Mouse (Mus musculus): ENCODE data around the gene Klhl28. TPM values are rescaled to one million over a fixed set of nuclear protein-coding genes. Genes with fewer than 3 reads are reported as not detected.

Gene Klhl28
- polyA plus RNA-seq (2015; fragmentation: Nextera tagmentation; extraction: Ambion mirVana), result 22.5 and 24.1 TPM in 2 replicates

DNA sequence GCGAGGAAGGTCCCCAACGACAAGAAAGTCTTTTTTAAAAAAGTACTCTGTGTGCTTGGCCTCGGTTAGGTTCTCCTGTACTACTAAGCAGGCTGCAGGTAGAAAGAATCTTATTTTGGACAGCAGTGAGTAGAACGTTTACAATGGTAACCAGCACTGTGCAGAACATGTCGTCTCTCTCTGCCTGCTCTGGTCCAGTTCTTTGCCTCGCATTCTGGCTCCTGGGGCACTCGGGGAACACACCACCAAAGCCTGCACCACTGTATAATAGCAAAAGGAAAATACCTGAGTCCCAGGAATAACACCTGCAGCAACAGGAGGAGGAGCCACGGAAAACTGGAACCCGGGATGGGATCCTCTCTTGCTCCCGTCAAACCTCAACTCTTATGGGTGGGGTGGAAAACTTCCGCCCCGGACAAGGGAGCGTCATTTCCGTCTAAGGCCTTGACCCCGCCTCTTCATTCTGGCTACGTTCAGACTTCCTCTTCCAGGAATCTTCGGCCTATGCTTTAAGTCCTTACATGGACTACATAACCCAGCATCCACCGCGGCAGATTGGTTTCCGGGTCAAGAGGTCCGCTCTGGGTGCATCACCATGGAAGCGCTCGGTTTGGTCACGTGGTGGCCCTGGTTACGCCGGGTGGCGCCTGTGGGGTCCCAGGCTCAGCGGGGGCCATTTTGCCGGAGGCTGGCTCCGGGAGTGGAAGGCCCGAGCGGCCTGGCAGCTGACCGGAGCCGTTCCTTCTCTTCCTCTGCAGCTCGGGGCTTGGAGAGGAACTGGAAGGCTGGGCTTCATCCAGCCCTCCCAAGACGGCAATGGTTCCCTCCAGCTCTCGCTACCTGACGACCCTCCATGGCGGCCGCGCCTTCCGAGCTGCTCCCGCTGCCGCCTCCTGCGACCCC lies at the start of gene Klhl28, which contains the start of gene Togaram1:
Gene Klhl28 (minus strand): TSS at position 411 of the 903 bp plus-strand sequence.
Gene Togaram1 (plus strand): TSS at position 681 of the 903 bp plus-strand sequence.
- 0% methylated on average over 45 of the region's 45 CpGs for WGBS
- no peaks in the 10 kb centered on the region for H3K36me3 ChIP-seq
- peak; percentile 100 for ATAC-seq (ENCODE audit: low read depth)

DNA sequence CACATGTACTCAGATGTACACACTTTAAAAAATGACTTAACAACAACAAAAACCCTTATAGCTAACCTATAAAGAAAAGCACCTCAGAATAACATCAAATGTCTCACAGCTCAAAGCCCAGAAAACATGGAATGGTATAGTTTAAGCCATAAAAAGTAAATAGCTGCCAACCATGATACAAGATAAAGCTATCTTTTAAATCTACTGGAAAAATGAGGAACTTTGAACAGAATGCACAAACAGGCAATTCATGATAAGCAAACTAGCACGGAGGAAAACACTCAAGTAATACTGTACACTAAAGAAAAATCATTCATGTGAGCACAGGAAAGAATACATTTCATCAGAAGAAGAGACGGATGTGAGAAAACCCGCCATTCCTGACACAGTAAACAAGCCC lies 42.4 kb upstream of the Klhl28 start:
- H3K36me3 ChIP-seq, result peaks cover 75% of the 10 kb centered on the region

More for the DNA sequence above, at the start of gene Klhl28, which contains the start of gene Togaram1:
- H3K9ac ChIP-seq, result peak within 1 kb of the TSS; percentile 89
- H3K4me1 ChIP-seq (replicated peaks), result peaks cover 55% of the 10 kb centered on the region
- no peaks in the 10 kb centered on the region for H3K27me3 ChIP-seq
- peak within 1 kb of the TSS; percentile 99 for H3K4me2 ChIP-seq
- H3K4me3 ChIP-seq, result peak within 1 kb of the TSS; percentile 85
- H3K27ac ChIP-seq (replicated peaks), result peak within 1 kb of the TSS; percentile 92
- H3K9me3 ChIP-seq, result no peaks in the 10 kb centered on the region

DNA sequence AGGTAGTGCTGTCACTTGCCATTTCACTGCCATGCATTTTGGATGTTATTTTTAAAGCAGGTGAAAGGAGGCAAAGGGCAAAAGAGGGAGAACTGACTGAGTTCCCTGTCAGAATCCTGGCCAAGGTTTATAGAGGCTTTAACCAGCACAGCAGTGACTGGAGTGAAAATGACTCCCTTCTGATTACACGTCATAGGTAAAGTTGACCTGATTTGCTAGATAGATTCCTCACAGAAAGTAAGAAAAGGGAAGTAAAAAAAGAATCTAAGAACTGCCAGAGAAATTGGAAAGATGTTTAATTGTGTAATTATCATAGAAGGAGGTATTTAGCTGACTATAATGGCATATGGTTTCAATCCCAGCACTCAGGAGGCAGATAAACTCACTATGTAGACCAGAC lies 12.2 kb upstream of the Klhl28 start:
- peaks cover 42% of the 10 kb centered on the region for H3K36me3 ChIP-seq
- H3K4me2 ChIP-seq, result no peak overlapping the region
- no peaks in the 10 kb centered on the region for H3K27me3 ChIP-seq
- WGBS, result 89% methylated on average over 1 of the region's 1 CpGs
- H3K9ac ChIP-seq, result no peak overlapping the region
- ATAC-seq (ENCODE audit: low read depth), result no peak
- H3K9me3 ChIP-seq, result no peaks in the 10 kb centered on the region
- H3K27ac ChIP-seq (replicated peaks), result no peak overlapping the region
- H3K4me3 ChIP-seq, result no peak overlapping the region
- H3K4me1 ChIP-seq (replicated peaks), result peaks cover 15% of the 10 kb centered on the region

More for the DNA sequence above, 42.4 kb upstream of the Klhl28 start:
- Histone ChIP-seq H3K4me1 (replicated peaks) (no peaks in the 10 kb centered on the region), H3K27me3 (no peaks in the 10 kb centered on the region), H3K27ac (replicated peaks) (no peak overlapping the region), H3K9me3 (no peaks in the 10 kb centered on the region), H3K4me3 (no peak overlapping the region), H3K9ac (no peak overlapping the region), H3K4me2 (no peak overlapping the region)
- WGBS, result 91% methylated on average over 3 of the region's 3 CpGs
- no peak for ATAC-seq (ENCODE audit: low read depth)

DNA sequence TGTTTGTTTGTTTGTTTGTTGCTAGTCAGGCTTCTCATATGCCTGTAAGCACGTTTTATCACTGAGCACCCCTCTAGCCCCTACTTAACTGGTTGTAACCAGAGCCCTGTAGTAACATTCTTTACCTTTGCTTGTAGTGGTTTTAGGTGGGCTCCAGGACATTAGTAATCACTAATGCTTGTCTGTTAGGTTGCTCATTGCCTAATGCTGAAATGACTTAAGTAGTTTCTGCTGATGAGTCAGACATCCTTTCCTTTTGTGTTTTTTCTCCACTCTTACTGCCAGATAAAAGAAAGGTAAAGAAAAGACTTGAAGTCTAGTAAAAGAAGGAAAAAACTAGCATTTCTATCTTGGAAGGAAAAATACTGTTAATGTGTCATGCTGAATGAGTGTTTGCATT lies 10.9 kb upstream of the Klhl28 start:
- H3K27me3 ChIP-seq, result no peaks in the 10 kb centered on the region
- H3K36me3 ChIP-seq, result peaks cover 36% of the 10 kb centered on the region
- no peak overlapping the region for H3K4me2 ChIP-seq
- H3K27ac ChIP-seq (replicated peaks), result no peak overlapping the region
- no peaks in the 10 kb centered on the region for H3K9me3 ChIP-seq
- 62% methylated on average over 1 of the region's 1 CpGs for whole genome bisulfite sequencing
- no peak overlapping the region for H3K9ac ChIP-seq
- ATAC-seq (ENCODE audit: low read depth), result no peak
- H3K4me3 ChIP-seq, result no peak overlapping the region
- peaks cover 27% of the 10 kb centered on the region for H3K4me1 ChIP-seq (replicated peaks)

DNA sequence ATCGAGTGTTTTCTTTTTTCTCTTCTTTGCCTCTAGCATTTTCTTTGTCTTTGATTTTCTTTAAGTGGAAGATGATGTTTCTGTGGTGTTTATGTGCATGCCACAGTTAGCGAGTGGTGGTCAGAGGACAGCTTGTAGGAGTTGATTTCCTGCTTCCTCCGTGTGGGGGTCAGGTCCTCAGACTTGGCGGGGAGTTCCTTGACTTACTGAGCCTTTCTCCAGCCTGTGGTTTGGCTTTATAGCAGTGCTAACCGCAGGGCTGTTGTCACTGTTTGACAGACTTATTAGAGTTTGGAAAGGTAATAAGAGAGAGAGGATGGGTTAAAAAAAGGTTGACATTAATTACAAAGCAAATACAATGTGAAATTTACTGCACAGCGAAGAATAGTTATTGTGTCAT lies 10.2 kb upstream of the Klhl28 start:
- Histone ChIP-seq H3K36me3 (peaks cover 34% of the 10 kb centered on the region), H3K4me1 (replicated peaks) (peaks cover 33% of the 10 kb centered on the region), H3K9ac (no peak overlapping the region), H3K4me2 (no peak overlapping the region), H3K4me3 (no peak overlapping the region), H3K27me3 (no peaks in the 10 kb centered on the region), H3K9me3 (no peaks in the 10 kb centered on the region), H3K27ac (replicated peaks) (no peak overlapping the region)
- WGBS, result 55% methylated on average over 6 of the region's 6 CpGs
- ATAC-seq (ENCODE audit: low read depth), result no peak

DNA sequence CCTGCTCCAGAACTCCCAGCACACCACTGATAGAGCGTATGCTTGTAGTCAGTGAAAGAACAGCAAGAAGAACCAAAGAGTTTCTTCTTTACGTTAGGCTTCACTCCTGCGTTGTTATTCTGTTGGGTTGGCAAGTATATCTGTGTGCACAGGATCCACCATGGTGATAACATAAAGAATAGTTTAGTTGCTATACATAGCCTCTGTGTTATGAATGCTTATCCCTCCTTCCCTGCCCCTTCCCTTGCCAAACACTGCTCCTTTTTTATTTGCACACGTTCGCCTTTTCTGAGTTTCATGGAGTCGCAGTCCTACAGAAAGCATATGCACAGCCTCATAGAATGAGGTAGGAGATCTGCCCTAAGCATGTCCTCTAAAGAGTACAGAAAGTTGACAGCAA lies 6.7 kb upstream of the Klhl28 start:
- Histone ChIP-seq H3K36me3 (0 out of 2 replicates have a peak, but pooled peaks cover 5% of the 10 kb centered on the region), H3K9ac (no peak overlapping the region), H3K27ac (replicated peaks) (no peak overlapping the region), H3K4me2 (peak overlapping the region; percentile 99), H3K27me3 (no peaks in the 10 kb centered on the region), H3K4me3 (no peak overlapping the region), H3K4me1 (replicated peaks) (peaks cover 64% of the 10 kb centered on the region), H3K9me3 (no peaks in the 10 kb centered on the region)
- WGBS, result 85% methylated on average over 6 of the region's 6 CpGs
- ATAC-seq (ENCODE audit: low read depth), result no peak

DNA sequence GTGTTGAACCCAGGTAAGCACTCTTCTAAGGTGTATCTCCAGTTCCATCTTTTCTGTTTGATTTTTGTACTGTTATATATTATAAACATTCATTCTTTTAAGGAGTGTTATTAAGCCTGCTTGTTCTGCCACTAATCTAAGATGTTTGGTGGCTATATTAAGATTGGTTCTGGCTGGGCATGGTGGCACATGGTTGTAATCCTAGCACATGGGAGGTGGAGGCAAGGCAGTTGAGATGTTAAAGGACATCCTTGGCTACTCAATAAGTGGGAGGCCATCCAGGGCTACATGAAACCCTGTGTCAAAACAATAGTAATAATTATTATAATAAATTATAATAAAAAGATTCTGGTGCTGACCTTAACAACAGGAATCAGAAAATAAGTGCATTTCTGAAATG lies 6.1 kb upstream of the Klhl28 start:
- Histone ChIP-seq H3K4me2 (peak overlapping the region; percentile 99), H3K4me1 (replicated peaks) (peaks cover 71% of the 10 kb centered on the region), H3K9ac (peak overlapping the region; percentile 38; the same call in 1 of the 2 replicates), H3K27ac (replicated peaks) (no peak overlapping the region), H3K9me3 (no peaks in the 10 kb centered on the region), H3K4me3 (0 out of 2 replicates have a peak overlapping the region, but pooled peaks have one; percentile 85), H3K36me3 (0 out of 2 replicates have a peak, but pooled peaks cover 3% of the 10 kb centered on the region), H3K27me3 (no peaks in the 10 kb centered on the region)
- ATAC-seq (ENCODE audit: low read depth), result no peak

DNA sequence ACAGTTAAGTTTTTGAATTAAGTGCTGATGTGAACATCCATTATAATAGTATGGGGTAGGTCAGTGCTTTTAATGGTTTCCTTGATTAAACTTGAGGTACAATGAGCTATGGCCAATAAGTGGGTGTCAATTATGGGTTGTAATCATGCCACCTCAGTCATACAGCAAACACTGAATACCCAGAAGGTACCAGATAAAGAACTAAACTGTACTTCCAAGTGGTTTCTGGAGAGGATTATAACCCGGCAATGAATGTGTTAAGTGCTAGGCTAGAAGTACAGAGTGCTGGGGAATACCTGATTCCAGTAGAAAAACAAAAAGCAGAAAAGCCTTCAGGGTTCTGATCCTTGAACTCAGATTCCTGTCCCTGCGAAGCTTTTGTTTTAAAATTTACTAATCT lies 2.7 kb upstream of the Klhl28 start:
- ATAC-seq (ENCODE audit: low read depth), result no peak
- Histone ChIP-seq H3K27ac (replicated peaks) (no peak overlapping the region), H3K4me2 (peak overlapping the region; percentile 99), H3K4me1 (replicated peaks) (peaks cover 78% of the 10 kb centered on the region), H3K27me3 (no peaks in the 10 kb centered on the region), H3K9ac (peak overlapping the region; percentile 89), H3K9me3 (no peaks in the 10 kb centered on the region), H3K36me3 (0 out of 2 replicates have a peak, but pooled peaks cover 3% of the 10 kb centered on the region), H3K4me3 (peak overlapping the region; percentile 85)
- 10% methylated on average over 2 of the region's 2 CpGs for WGBS

DNA sequence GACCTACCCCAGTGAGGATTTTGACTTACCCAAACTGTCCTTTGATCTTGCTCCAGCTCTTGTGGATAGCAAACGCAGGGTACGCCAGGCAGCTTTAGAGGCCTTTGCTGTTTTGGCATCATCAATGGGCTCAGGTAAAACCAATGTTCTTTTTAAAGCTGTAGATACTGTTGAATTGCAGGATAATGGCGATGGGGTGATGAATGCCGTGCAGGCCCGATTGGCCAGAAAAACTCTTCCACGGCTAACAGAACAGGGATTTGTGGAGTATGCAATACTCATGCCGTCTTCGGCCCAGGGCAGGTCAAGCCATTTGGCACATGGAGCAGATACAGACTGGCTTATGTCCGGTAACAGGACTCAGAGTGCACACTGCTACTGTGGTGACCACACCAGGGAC lies 2.1 kb upstream of the Klhl28 start:
- no peak for ATAC-seq (ENCODE audit: low read depth)
- Histone ChIP-seq H3K27ac (replicated peaks) (no peak overlapping the region), H3K27me3 (no peaks in the 10 kb centered on the region), H3K9ac (peak overlapping the region; percentile 89), H3K4me1 (replicated peaks) (peaks cover 75% of the 10 kb centered on the region), H3K4me3 (peak overlapping the region; percentile 85), H3K9me3 (no peaks in the 10 kb centered on the region), H3K4me2 (peak overlapping the region; percentile 99), H3K36me3 (0 out of 2 replicates have a peak, but pooled peaks cover 3% of the 10 kb centered on the region)
- under 1% methylated on average over 9 of the region's 9 CpGs for WGBS

DNA sequence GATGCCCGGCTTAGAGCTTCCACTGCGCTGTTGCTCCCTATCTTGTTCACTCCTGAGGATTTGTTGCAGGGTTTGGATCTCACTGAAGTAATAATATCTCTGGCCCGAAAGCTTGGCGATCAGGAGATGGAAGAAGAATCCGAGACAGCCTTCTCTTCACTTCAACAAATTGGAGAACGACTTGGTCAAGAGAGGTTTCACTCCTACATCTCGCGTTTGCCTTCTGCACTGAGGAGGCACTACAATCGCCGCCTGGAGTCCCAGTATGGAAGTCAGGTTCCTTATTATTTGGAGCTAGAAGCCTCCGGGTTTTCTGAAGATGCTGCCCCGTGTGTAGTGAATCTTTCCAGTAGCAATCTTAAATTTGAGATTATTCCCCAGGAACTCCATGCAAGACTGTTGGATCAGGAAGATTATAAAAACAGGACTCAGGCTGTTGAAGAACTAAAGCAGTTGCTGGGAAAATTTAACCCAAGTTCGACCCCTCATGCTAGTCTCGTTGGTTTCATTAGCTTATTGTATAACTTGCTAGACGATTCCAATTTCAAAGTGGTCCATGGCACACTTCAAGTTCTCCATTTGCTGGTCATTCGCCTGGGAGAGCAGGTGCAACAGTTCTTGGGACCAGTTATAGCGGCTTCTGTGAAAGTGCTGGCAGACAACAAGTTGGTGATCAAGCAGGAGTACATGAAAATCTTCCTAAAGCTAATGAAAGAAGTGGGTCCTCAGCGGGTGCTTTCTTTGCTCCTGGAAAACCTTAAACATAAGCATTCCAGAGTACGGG lies 1.5 kb upstream of the Klhl28 start:
- no peaks in the 10 kb centered on the region for H3K9me3 ChIP-seq
- H3K27ac ChIP-seq (replicated peaks), result peak overlapping the region; percentile 92
- WGBS, result 4% methylated on average over 19 of the region's 19 CpGs
- peak overlapping the region; percentile 89 for H3K9ac ChIP-seq
- no peaks in the 10 kb centered on the region for H3K36me3 ChIP-seq
- ATAC-seq (ENCODE audit: low read depth), result no peak
- H3K4me2 ChIP-seq, result peak overlapping the region; percentile 99
- H3K27me3 ChIP-seq, result no peaks in the 10 kb centered on the region
- peaks cover 70% of the 10 kb centered on the region for H3K4me1 ChIP-seq (replicated peaks)
- peak overlapping the region; percentile 85 for H3K4me3 ChIP-seq

DNA sequence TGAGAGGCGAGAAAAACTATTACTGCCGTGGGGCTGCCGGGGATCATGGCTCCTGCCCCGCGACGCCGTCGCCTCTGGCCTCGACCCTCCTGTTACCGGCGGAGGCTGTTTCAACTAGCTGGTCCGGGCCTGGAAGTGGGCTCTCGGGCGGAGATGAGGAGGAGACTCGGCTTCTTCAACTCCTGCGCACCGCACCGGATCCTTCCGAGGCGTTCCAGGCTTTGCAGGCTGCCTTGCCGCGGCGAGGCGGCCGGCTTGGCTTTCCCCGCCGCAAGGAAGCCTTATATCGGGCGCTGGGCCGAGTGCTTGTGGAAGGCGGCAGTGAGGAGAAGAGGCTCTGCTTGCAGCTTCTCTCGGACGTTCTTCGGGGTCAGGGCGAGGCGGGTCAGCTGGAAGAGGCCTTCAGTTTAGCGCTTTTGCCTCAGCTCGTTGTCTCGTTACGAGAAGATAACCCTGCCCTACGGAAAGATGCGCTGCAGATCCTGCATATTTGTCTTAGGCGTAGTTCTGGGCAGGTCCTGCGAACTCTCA lies 832 bp upstream of the Klhl28 start:
- H3K27ac ChIP-seq (replicated peaks), result peak overlapping the region; percentile 92
- peaks cover 63% of the 10 kb centered on the region for H3K4me1 ChIP-seq (replicated peaks)
- H3K27me3 ChIP-seq, result no peaks in the 10 kb centered on the region
- peak overlapping the region; percentile 99 for H3K4me2 ChIP-seq
- peak overlapping the region; percentile 85 for H3K4me3 ChIP-seq
- ATAC-seq (ENCODE audit: low read depth), result peak; percentile 44; the same call in 1 of the 2 replicates
- H3K9ac ChIP-seq, result peak overlapping the region; percentile 89
- no peaks in the 10 kb centered on the region for H3K36me3 ChIP-seq
- no peaks in the 10 kb centered on the region for H3K9me3 ChIP-seq
- WGBS, result under 1% methylated on average over 44 of the region's 44 CpGs

All from neural tube, embryonic 13.5 days (tissue).